Mouse (Mus musculus) CH12.LX (cell line): ENCODE measurements around the gene Naaladl1. TPM values are rescaled to one million over a fixed set of nuclear protein-coding genes. Genes with fewer than 3 reads are reported as not detected.

Experiments used
- DNase-seq: peaks from one replicate; pipeline ENCODE4 v3.0.0-alpha.2; 2013; ENCODE audit errors: extremely low read depth
- H3K27ac ChIP-seq: 2 replicates; pipeline ENCODE4 v1.5.1; 2012; ENCODE audit warnings: low read depth, mild to moderate bottlenecking, control low read depth, moderate library complexity; ENCODE audit not compliant: insufficient read depth
- H3K27me3 ChIP-seq: replicated peaks from 2 replicates; pipeline ENCODE3; 2012; ENCODE audit warnings: inconsistent platforms
- H3K36me3 ChIP-seq, 2 experiments: replicated peaks in 1 of 2; 2 replicates each; pipeline versions ENCODE3 to v1.6.1; 2012; ENCODE audit warnings: inconsistent platforms in 1 of 2, low read length in 1 of 2, mild to moderate bottlenecking in 1 of 2, mixed read lengths in 1 of 2, moderate library complexity in 1 of 2; ENCODE audit not compliant: control insufficient read depth in 1 of 2, insufficient read depth in 1 of 2
- H3K4me1 ChIP-seq, 2 experiments: 2 replicates each; pipeline ENCODE4 v1.6.1; 2012; ENCODE audit warnings: inconsistent platforms in 1 of 2, moderate library complexity in 1 of 2; ENCODE audit not compliant: insufficient read depth in 2 of 2, control insufficient read depth in 1 of 2
- H3K4me2 ChIP-seq: 2 replicates; pipeline ENCODE4 v1.6.1; 2012; ENCODE audit warnings: low read depth, mild to moderate bottlenecking, control low read depth; ENCODE audit not compliant: poor library complexity, insufficient read depth, severe bottlenecking
- H3K4me3 ChIP-seq, 3 experiments: fragments of 150-350 bp in 1 of 3; sonication (generic) in 1 of 3; replicated peaks in 1 of 3; 2 replicates each; pipeline versions ENCODE3 to v1.5.1; 2011 to 2012; ENCODE audit warnings: low read depth in 2 of 3, low read length in 2 of 3, mild to moderate bottlenecking in 2 of 3, moderate library complexity in 2 of 3, control low read depth in 1 of 3, improper control_type of control experiment in 1 of 3, inconsistent platforms in 1 of 3, mixed read lengths in 1 of 3; ENCODE audit not compliant: poor library complexity in 1 of 3
- H3K79me2 ChIP-seq: replicated peaks from 2 replicates; pipeline ENCODE4 v1.6.1; 2012; ENCODE audit warnings: mild to moderate bottlenecking, moderate library complexity; ENCODE audit not compliant: control insufficient read depth, poor library complexity, insufficient read depth, severe bottlenecking; ENCODE audit errors: extremely low read depth
- H3K9ac ChIP-seq: 2 replicates; pipeline ENCODE4 v1.6.1; 2012; ENCODE audit warnings: low read depth, mild to moderate bottlenecking, control low read depth, moderate library complexity; ENCODE audit not compliant: insufficient read depth
- H3K9me3 ChIP-seq: replicated peaks from 2 replicates; pipeline ENCODE3; 2012; ENCODE audit warnings: low read length, inconsistent platforms, mixed read lengths
- CHD1 ChIP-seq: IDR thresholded peaks from 2 replicates; pipeline ENCODE4 v1.6.1; 2012; ENCODE audit warnings: low read depth, low read length, improper control_type of control experiment, inconsistent platforms
- CTCF ChIP-seq, 2 experiments: IDR thresholded peaks in 1 of 2; conservative IDR thresholded peaks in 1 of 2; 2 replicates each; pipeline ENCODE4 v1.5.1; 2011 to 2012; ENCODE audit warnings: low read depth in 2 of 2, low read length in 2 of 2, improper control_type of control experiment in 1 of 2, inconsistent platforms in 1 of 2, mild to moderate bottlenecking in 1 of 2, moderate library complexity in 1 of 2
- E2F4 ChIP-seq: IDR thresholded peaks from 2 replicates; pipeline ENCODE4 v1.6.1; 2011; ENCODE audit warnings: low read depth, low read length, improper control_type of control experiment; ENCODE audit not compliant: insufficient replicate concordance
- ELF1 ChIP-seq: IDR thresholded peaks from 2 replicates; pipeline ENCODE4 v1.6.1; 2014; ENCODE audit warnings: low read depth, mild to moderate bottlenecking, inconsistent platforms, low read length, improper control_type of control experiment
- EP300 ChIP-seq: IDR thresholded peaks from 2 replicates; pipeline ENCODE4 v1.6.1; 2011; ENCODE audit warnings: low read length, improper control_type of control experiment
- GABPA ChIP-seq: IDR thresholded peaks from 2 replicates; pipeline ENCODE4 v1.6.1; 2012; ENCODE audit warnings: low read depth, low read length, improper control_type of control experiment, inconsistent platforms; ENCODE audit not compliant: insufficient replicate concordance
- HCFC1 ChIP-seq: IDR thresholded peaks from 2 replicates; pipeline ENCODE4 v1.6.1; 2012; ENCODE audit warnings: low read depth, mild to moderate bottlenecking, inconsistent platforms, low read length, improper control_type of control experiment
- IRF4 ChIP-seq: IDR thresholded peaks from 2 replicates; pipeline ENCODE4 v1.6.1; 2014; ENCODE audit warnings: low read depth, mild to moderate bottlenecking, inconsistent platforms, low read length, improper control_type of control experiment
- JUND ChIP-seq: conservative IDR thresholded peaks from 2 replicates; pipeline ENCODE4 v1.6.1; 2011; ENCODE audit warnings: low read depth, low read length, improper control_type of control experiment
- KAT2A ChIP-seq: IDR thresholded peaks from 2 replicates; pipeline ENCODE4 v1.6.1; 2012; ENCODE audit warnings: low read length, improper control_type of control experiment, inconsistent platforms; ENCODE audit not compliant: insufficient replicate concordance
- MAFK ChIP-seq: IDR thresholded peaks from 2 replicates; pipeline ENCODE4 v1.6.1; 2011; ENCODE audit warnings: low read length, improper control_type of control experiment; ENCODE audit not compliant: insufficient replicate concordance
- MAX ChIP-seq: IDR thresholded peaks from 2 replicates; pipeline ENCODE4 v1.6.1; 2011; ENCODE audit warnings: low read length, improper control_type of control experiment
- MAZ ChIP-seq: IDR thresholded peaks from 2 replicates; pipeline ENCODE4 v1.6.1; 2012; ENCODE audit warnings: low read depth, mild to moderate bottlenecking, inconsistent platforms, low read length, improper control_type of control experiment, moderate library complexity
- MEF2A ChIP-seq: IDR thresholded peaks from 2 replicates; pipeline ENCODE4 v1.6.1; 2014; ENCODE audit warnings: low read depth, mild to moderate bottlenecking, inconsistent platforms, low read length, improper control_type of control experiment, borderline replicate concordance
- MXI1 ChIP-seq: IDR thresholded peaks from 2 replicates; pipeline ENCODE4 v1.6.1; 2011; ENCODE audit warnings: mild to moderate bottlenecking, low read depth, low read length, improper control_type of control experiment
- MYC ChIP-seq: IDR thresholded peaks from 2 replicates; pipeline ENCODE4 v1.6.1; 2011; ENCODE audit warnings: low read depth, mild to moderate bottlenecking, improper control_type of control experiment, low read length
- NELFE ChIP-seq: IDR thresholded peaks from 2 replicates; pipeline ENCODE4 v1.6.1; 2011; ENCODE audit warnings: low read depth, low read length, improper control_type of control experiment
- PAX5 ChIP-seq: IDR thresholded peaks from 2 replicates; pipeline ENCODE4 v1.6.1; 2012; ENCODE audit warnings: low read length, inconsistent platforms, mixed read lengths
- POLR2A ChIP-seq: IDR thresholded peaks from 2 replicates; pipeline ENCODE4 v1.6.1; 2011; ENCODE audit warnings: low read depth, mild to moderate bottlenecking, improper control_type of control experiment, low read length
- POLR2AphosphoS2 ChIP-seq: IDR thresholded peaks from 2 replicates; pipeline ENCODE4 v1.6.1; 2011; ENCODE audit warnings: low read depth, low read length, improper control_type of control experiment
- RAD21 ChIP-seq: IDR thresholded peaks from 2 replicates; pipeline ENCODE4 v1.6.1; 2011; ENCODE audit warnings: low read depth, mild to moderate bottlenecking, low read length, improper control_type of control experiment, moderate library complexity
- RCOR1 ChIP-seq: conservative IDR thresholded peaks from 2 replicates; pipeline ENCODE4 v1.6.1; 2012; ENCODE audit warnings: low read depth, mild to moderate bottlenecking, inconsistent platforms, low read length, improper control_type of control experiment
- SIN3A ChIP-seq: IDR thresholded peaks from 2 replicates; pipeline ENCODE4 v1.6.1; 2012; ENCODE audit warnings: low read length, improper control_type of control experiment, inconsistent platforms
- SMC3 ChIP-seq: IDR thresholded peaks from 2 replicates; pipeline ENCODE4 v1.6.1; 2011; ENCODE audit warnings: low read depth, low read length, improper control_type of control experiment
- TBP ChIP-seq: conservative IDR thresholded peaks from 2 replicates; pipeline ENCODE4 v1.6.1; 2011; ENCODE audit warnings: low read depth, low read length, improper control_type of control experiment
- USF1 ChIP-seq: IDR thresholded peaks from 2 replicates; pipeline ENCODE4 v1.6.1; 2014; ENCODE audit warnings: low read depth, mild to moderate bottlenecking, inconsistent platforms, low read length, improper control_type of control experiment
- ZC3H11A ChIP-seq: IDR thresholded peaks from 2 replicates; pipeline ENCODE4 v1.6.1; 2012; ENCODE audit warnings: low read depth, mild to moderate bottlenecking, inconsistent platforms, low read length, improper control_type of control experiment
- ZKSCAN1 ChIP-seq: IDR thresholded peaks from 2 replicates; pipeline ENCODE4 v1.6.1; 2012; ENCODE audit warnings: low read depth, inconsistent platforms, low read length, improper control_type of control experiment, borderline replicate concordance
- ZMIZ1 ChIP-seq: IDR thresholded peaks from 2 replicates; pipeline ENCODE4 v1.6.1; 2012; ENCODE audit warnings: low read depth, mild to moderate bottlenecking, inconsistent platforms, low read length, improper control_type of control experiment
- ZNF384 ChIP-seq: IDR thresholded peaks from 2 replicates; pipeline ENCODE4 v1.6.1; 2012; ENCODE audit warnings: low read depth, low read length, improper control_type of control experiment, inconsistent platforms
- dilution Hi-C: fragments of 300-500 bp; cut with MboI; formaldehyde crosslinking; loops from 2 replicates; pipeline ENCODE4 v1.14.3; 2020; ENCODE audit warnings: low sequenced_read_pairs; ENCODE audit not compliant: extremely low pct_unique_long_range_greater_than_20kb, extremely low pct_ligation_motif_present
- in situ Hi-C: fragments of 300-500 bp; cut with MboI; formaldehyde crosslinking; loops from 3 replicates; pipeline ENCODE4 v1.14.3; 2019; ENCODE audit warnings: low sequenced_read_pairs, low pct_ligation_motif_present, low pct_unique_long_range_greater_than_20kb, mixed read lengths
- polyA plus RNA-seq: library from polyadenylated mRNA; unstranded; fragments of >175 nt; gene quantifications from 2 replicates; pipeline ENCODE4 v1.2.1, GENCODE M21; 2012; ENCODE audit warnings: low read depth; ENCODE audit not compliant: insufficient read length
- total RNA-seq, 2 experiments: library from RNA; depleted of rRNA; stranded (reverse); fragments of 300-350 nt in 1 of 2; fragments of >200 nt in 1 of 2; gene quantifications; 2 replicates each; pipeline ENCODE4 v1.2.3; 2012 to 2014

Naaladl1 gene
- total and polyA plus RNA-seq, 3 experiments: 0.24 to 1.9 (median 0.34) TPM

DNA sequence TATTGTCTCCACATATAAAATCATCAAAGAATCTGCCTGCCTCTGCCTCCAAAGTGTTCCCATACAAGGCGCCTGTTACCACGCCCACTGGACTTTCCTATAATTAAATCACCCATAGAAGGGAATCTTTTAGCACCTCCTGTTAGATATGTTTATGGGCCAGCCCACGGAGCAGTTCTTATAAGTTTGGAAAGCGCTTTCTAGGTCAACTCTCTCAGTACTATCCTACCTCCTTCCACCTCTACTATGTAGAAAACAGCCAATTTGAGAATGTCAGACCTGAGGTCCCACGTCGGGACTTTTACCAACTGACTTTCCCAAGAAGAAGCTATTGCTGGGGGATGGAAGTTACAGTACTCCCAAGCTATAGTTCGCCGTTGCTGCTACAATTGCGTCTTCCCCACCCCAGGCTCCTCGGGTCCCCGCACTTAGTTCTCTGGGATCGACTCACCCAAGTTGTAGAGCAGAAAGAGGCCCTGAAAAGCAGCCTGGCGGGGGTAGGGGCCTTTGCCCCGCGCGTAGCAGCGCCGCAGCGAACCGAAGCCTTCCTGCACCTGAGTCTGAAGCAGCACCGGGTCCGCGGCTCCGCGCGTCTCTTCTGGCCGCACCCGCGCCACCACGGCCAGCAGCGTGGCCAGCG is 11.9 kb downstream of the Naaladl1 start:
- Histone ChIP-seq H3K4me2 (peak overlapping the region; percentile 70), H3K9ac (peak overlapping the region; percentile 74), H3K27me3 (no peaks in the 10 kb centered on the region), H3K4me3 (peak overlapping the region; percentile 78 to 90 (median 84)), H3K27ac (peak overlapping the region; percentile 94), H3K4me1 (peaks cover 11 to 43% of the 10 kb centered on the region in 2 experiments; a peak in 3 of 4 replicates), H3K79me2 (peaks cover 14% of the 10 kb centered on the region), H3K36me3 (peaks cover 36 to 72% of the 10 kb centered on the region in 2 experiments), H3K9me3 (no peaks in the 10 kb centered on the region)
- in situ Hi-C loops: no loop called here
- no peak for DNase-seq
- dilution Hi-C loops: no loop called here
- TF ChIP-seq ZKSCAN1 (no peak), ELF1 (0 out of 2 replicates have a peak, but pooled peaks have one; percentile 15)

DNA sequence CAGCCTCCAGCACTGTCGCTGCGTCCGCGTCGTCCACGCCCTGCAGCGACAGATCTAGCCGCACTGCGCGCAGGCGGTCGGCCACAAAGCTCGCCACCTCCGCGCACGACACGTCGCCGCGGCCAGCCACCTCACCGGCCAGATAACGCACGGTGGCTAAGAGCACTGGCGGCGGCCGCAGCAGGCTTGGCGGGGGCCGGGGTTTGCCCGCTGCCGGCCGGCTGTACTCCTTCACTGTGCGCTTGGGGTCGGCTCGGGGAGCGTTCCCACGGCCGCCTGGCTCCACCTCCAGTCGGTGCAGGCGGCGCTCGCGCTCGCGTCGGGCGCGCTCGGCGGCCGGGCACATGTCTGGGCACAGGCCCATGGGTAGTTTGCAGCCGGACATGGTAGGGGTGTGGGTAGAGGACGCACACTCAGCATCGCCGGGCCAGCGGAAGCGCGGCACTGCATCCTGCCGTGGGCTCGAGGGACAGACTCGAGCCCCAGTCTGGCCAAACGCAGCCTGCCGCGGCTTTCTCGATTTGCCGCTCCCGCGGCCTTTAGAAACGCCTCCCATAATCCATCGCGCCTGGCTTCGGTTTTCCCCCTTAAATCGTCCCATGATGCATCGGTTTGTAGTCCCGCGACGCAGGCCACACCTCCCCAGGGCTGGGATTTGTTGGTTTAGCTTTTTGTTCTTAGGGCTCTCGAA is 12.5 kb downstream of the Naaladl1 start, which contains the start of gene Sac3d1:
Sac3d1 (minus strand) TSS at position 665 of the 691 bp plus-strand sequence.
- Histone ChIP-seq H3K4me3 (peak within 1 kb of the TSS; percentile 78 to 90 (median 84)), H3K4me2 (peak within 1 kb of the TSS; percentile 70), H3K79me2 (peaks cover 14% of the 10 kb centered on the region), H3K27ac (peak within 1 kb of the TSS; percentile 94), H3K27me3 (no peaks in the 10 kb centered on the region), H3K36me3 (peaks cover 30 to 68% of the 10 kb centered on the region in 2 experiments), H3K9ac (peak within 1 kb of the TSS; percentile 74), H3K9me3 (no peaks in the 10 kb centered on the region), H3K4me1 (peaks cover 7 to 36% of the 10 kb centered on the region in 2 experiments; a peak in 3 of 4 replicates)
- peak; percentile 93 for DNase-seq
- in situ Hi-C loops (no loop called here), dilution Hi-C loops (no loop called here)
- TF ChIP-seq MEF2A: peak; percentile 7; the same call in 1 of the 2 replicates
- no peak for TF ChIP-seq SMC3
- no peak for TF ChIP-seq MAZ
- TF ChIP-seq CHD1: no peak
- peak in 1 of 2 experiments; percentile 3; a peak in 1 of 4 replicates for TF ChIP-seq CTCF (conservative IDR thresholded peaks at IDR 0.05 in 1 of 2, IDR thresholded peaks at IDR 0.05 in 1 of 2; ENCODE audit: low read depth in 2 of 2, low read length in 2 of 2)
- TF ChIP-seq GABPA: no peak; the same call in 1 of the 2 replicates
- no peak for TF ChIP-seq ZKSCAN1
- no peak for TF ChIP-seq PAX5
- TF ChIP-seq TBP: peak; percentile 95
- TF ChIP-seq EP300: no peak; the same call in 1 of the 2 replicates
- peak; percentile 20; the same call in 1 of the 2 replicates for TF ChIP-seq IRF4
- peak; percentile 82 for TF ChIP-seq MAX
- peak; percentile 88 for TF ChIP-seq HCFC1
- TF ChIP-seq MXI1: peak; percentile 80; the same call in 1 of the 2 replicates
- TF ChIP-seq USF1: no peak
- peak; percentile 70; the same call in 1 of the 2 replicates for TF ChIP-seq MYC
- no peak for TF ChIP-seq RAD21
- TF ChIP-seq E2F4: peak; percentile 89; the same call in 1 of the 2 replicates
- peak; percentile 97 for TF ChIP-seq NELFE
- TF ChIP-seq ZMIZ1: peak; percentile 90
- no peak for TF ChIP-seq ZNF384
- no peak for TF ChIP-seq ZC3H11A
- peak; percentile 99 for TF ChIP-seq POLR2A
- TF ChIP-seq SIN3A: peak; percentile 91
- TF ChIP-seq RCOR1: no peak
- peak; percentile 87; the same call in 1 of the 2 replicates for TF ChIP-seq KAT2A
- no peak for TF ChIP-seq MAFK
- no peak for TF ChIP-seq JUND
- TF ChIP-seq POLR2AphosphoS2: peak; percentile 92
- TF ChIP-seq ELF1: peak; percentile 66
